Mouse (Mus musculus) lung, postnatal 36 days (tissue): ENCODE results near the gene Deaf1.
"Not testable (repeated sequence)": the region's sequence is repeated elsewhere in the genome, so short reads cannot be mapped to it uniquely, and the experiment has no call there.

Experiments
- DNase-seq: peaks from one replicate; pipeline ENCODE4 v3.0.0; 2022; ENCODE audit warnings: mixed read lengths

The Deaf1 gene

GRCm38 (mm10) chr7:141261480-141261879 is 66.0 kb downstream of the Deaf1 start:
- DNase-seq, result no peak

- no peak for DNase-seq
Measured at GRCm38 (mm10) chr7:141256159-141256558, 71.3 kb downstream of the Deaf1 start.

GRCm38 (mm10) chr7:141250486-141250885 is 77.0 kb downstream of the Deaf1 start:
- DNase-seq, result not testable (repeated sequence)
